Mouse (Mus musculus): Measurements from ENCODE around the gene Ccdc85a. TPM values are rescaled to one million over a fixed set of nuclear protein-coding genes. Genes with fewer than 3 reads are reported as not detected.

Gene Ccdc85a
- polyA plus RNA-seq, 1 experiment from 2014 or later, result 29.3 TPM

Other genes starting within 250 kb of the Ccdc85a start
- not detected in 2 replicates for gene Gm6685, start 244.5 kb downstream of the Ccdc85a start, polyA plus RNA-seq (2014; fragmentation: Nextera tagmentation; extraction: Ambion mirVana)